Mouse (Mus musculus): ENCODE data around the gene Olfr56.
"Not testable (repeated sequence)": the region's sequence is repeated elsewhere in the genome, so short reads cannot be mapped to it uniquely, and the experiment has no call there.

Gene Olfr56

GRCm38 (mm10) chr11:48978240-48978939, at the start of gene Olfr56:
Gene Olfr56, plus strand, starts transcription at chr11:48978889.
- ATAC-seq (ENCODE audit: insufficient number of reproducible peaks, low FRiP score, low TSS enrichment), result not testable (repeated sequence)

DNA sequence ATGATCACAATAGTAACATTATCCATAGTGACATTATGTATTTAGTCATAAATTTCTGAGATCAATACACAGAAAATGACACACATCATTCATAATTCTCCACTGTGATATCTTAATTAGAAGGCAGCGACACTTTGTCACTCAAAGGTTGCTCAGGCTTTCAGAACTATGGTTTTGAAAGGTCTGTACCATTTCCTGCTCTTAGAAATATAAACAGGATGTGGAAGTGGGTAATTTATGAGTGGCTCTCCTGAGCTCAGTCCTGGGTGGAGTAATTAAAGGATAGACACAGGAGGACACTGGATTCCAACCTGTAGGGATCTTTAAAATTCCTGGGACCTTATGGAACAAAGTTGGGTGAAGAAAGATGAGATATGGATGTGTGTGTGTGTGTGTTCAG, 45.3 kb upstream of the Olfr56 start:
- ATAC-seq (ENCODE audit: insufficient number of reproducible peaks, low FRiP score, low TSS enrichment), result not testable (repeated sequence)

- not testable (repeated sequence) for ATAC-seq (ENCODE audit: insufficient number of reproducible peaks, low FRiP score, low TSS enrichment)
Observed at GRCm38 (mm10) chr11:48933923-48934322, 44.8 kb upstream of the Olfr56 start.

- ATAC-seq (ENCODE audit: insufficient number of reproducible peaks, low FRiP score, low TSS enrichment), result not testable (repeated sequence)
Observed at GRCm38 (mm10) chr11:48935291-48935690, 43.4 kb upstream of the Olfr56 start.

DNA sequence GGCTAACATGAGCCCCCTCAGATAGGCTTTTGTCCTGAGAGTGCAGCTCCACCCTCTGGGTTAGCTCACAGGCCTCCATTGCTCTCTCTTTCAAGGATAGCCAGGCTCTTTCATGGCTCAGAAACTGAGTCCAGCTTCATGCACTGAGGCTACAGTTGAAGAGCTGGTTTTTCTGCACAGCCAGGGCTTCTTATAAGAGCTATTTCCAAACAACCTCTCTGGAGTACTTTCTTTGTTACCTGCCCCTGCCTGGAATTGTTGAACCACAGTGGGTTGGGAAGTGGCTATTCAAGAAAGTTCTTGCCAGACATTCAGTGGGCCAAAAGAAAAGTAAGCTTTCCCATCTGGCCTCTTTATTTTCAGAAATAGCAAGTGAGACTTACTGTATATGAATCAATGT, 39.4 kb upstream of the Olfr56 start:
- not testable (repeated sequence) for ATAC-seq (ENCODE audit: insufficient number of reproducible peaks, low FRiP score, low TSS enrichment)

DNA sequence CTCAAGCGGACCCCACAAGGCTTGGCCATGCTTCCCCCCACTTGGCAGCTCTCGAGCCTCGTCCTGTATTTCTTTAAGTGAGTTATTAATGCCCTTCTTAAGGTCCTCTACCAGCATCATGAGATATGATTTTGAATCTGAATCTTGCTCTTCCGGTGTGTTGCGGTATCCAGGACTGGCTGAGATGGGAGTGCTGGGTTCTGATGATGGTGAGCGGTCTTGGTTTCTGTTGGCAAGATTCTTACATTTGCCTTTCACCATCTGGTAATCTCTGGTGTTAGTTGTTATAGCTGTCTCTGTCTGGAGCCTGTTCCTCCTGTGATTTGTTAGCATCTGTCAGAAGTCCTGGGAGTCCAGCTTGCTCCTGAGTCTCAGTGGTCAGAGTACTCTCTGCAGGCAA, 32.6 kb upstream of the Olfr56 start, which contains the start of gene Psme2b:
Gene Psme2b, minus strand, starts transcription at position 101 of the 400 bp plus-strand sequence.
- ATAC-seq (ENCODE audit: insufficient number of reproducible peaks, low FRiP score, low TSS enrichment), result not testable (repeated sequence)

- not testable (repeated sequence) for ATAC-seq (ENCODE audit: insufficient number of reproducible peaks, low FRiP score, low TSS enrichment)
Observed at GRCm38 (mm10) chr11:48974686-48975085, 4.0 kb upstream of the Olfr56 start.

DNA sequence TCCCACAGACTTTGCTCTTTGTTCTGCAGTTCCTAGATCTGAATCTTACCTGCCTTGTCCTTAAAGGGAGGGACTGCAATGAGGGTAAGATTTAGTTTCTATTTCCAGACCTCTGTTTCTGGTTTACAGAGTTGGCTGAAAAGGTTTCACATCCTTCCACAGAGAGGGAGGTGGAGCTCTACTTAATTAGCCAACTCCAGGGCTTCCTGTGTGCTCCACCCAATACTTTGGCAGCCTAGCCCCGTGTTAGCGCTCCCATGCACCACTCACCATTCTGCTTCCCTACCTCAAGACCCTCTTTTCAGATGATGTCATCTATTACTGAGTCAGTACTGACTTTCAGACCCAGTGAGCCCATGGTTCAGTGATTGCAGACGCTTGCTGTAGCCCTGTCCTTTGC, 562 bp downstream of the Olfr56 start, which contains the start of gene 9930111J21Rik1:
Gene 9930111J21Rik1, minus strand, starts transcription at position 148 of the 400 bp plus-strand sequence.
- ATAC-seq (ENCODE audit: insufficient number of reproducible peaks, low FRiP score, low TSS enrichment), result not testable (repeated sequence)

DNA sequence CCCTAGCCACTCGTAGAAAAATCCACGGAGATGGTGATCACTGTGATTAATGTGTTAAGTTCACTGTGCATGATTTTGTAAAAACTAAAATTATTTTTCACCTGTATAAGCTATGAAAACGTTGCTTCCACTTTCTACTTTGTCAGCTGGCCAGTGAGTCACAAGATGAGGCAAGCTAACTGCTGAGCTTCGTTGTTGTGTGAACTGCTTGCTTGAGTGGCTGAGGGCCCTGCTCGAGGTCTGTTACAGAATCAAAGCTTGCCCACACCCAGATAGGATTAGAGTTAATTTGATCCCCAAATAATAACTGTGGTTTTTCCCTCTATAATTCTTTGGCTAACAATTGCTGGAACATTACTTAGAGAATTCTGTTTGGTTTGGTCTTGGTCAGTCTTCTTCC, 1.4 kb downstream of the Olfr56 start:
- not testable (repeated sequence) for ATAC-seq (ENCODE audit: insufficient number of reproducible peaks, low FRiP score, low TSS enrichment)

DNA sequence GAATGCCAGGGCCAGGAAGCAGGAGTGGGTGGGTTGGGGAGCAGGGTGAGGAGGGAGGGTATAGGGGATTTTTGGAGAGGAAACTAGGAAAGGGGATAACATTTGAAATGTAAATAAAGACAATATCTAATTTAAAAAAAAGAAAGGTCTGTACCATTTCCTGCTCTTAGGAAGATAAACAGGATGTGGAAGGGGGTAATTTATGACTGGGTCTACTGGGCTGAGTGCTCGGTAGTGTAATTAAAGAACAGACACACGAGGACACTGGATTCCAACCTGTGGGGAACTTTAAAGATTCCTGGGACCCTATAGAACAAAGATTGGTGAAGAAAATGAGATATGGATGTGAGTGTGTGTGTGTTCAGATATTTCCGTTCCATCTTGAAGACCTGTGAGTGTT, 4.2 kb downstream of the Olfr56 start:
- not testable (repeated sequence) for ATAC-seq (ENCODE audit: insufficient number of reproducible peaks, low FRiP score, low TSS enrichment)

DNA sequence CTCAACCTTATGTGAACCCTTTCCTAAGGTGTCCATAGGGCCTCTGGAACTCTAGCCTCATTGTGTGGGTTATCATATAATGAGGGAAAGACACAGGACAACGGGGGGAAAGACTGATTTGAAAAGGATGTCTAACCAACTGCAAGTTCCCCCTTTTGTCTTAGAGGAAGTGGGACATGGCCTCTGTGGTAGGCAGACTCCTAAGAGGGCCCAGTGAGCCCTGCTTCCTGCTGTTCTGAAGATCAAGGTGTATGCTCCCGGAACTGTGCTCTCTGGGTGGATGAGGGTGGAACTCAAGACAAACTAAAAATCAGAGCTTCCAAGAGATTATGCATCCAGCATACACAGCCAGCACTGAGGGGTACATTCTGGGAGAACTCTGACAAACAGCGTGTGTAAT, 9.5 kb downstream of the Olfr56 start:
- not testable (repeated sequence) for ATAC-seq (ENCODE audit: insufficient number of reproducible peaks, low FRiP score, low TSS enrichment)

- ATAC-seq (ENCODE audit: insufficient number of reproducible peaks, low FRiP score, low TSS enrichment), result not testable (repeated sequence)
Observed at GRCm38 (mm10) chr11:48989981-48990380, 11.3 kb downstream of the Olfr56 start.

GRCm38 (mm10) chr11:48991740-48992520, 13.2 kb downstream of the Olfr56 start, which contains the start of gene Gm12185:
Gene Gm12185, minus strand, starts transcription at chr11:48992226.
- not testable (repeated sequence) for ATAC-seq (ENCODE audit: insufficient number of reproducible peaks, low FRiP score, low TSS enrichment)

DNA sequence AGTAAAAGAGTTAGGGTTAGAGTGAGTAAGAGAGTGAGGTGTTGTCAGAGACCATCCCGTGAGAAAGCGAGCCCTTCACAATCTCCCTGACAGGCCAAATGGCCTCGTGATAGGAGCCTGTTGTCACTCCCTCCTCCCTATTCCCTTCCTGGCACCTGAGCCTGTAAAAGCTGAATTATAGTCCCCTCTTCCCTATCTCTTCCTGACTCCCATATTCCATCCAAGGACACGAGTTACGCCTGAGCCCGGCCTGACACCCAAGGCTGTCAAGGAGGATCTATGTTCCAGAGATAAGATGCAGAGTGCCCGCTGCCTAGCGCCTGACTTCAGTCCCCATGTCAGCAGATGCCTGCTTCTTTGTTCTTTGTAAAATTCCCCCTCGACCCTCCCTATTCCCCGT, 14.6 kb downstream of the Olfr56 start:
- ATAC-seq (ENCODE audit: insufficient number of reproducible peaks, low FRiP score, low TSS enrichment), result not testable (repeated sequence)

DNA sequence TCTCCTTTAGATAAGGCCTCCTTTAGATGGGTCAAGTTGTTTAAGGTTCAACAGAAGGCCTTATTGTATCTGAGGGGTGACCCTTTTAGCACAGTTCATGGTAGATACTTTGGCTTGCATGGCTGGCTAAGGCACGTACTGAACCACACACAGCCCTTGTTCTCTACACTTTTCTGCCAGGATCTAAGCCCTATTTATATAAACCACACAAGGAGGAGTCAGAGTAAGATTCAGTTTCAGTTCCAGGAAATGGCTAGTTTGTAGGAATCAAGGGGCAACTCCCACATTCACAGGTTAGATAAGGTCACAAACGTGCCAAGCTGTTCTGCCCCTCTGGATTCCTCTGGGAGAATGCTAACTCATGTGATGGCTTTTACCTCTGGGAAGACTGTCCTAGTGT, 15.3 kb downstream of the Olfr56 start, which contains the start of gene Tgtp1:
Gene Tgtp1, minus strand, starts transcription at position 155 of the 400 bp plus-strand sequence.
- ATAC-seq (ENCODE audit: insufficient number of reproducible peaks, low FRiP score, low TSS enrichment), result not testable (repeated sequence)

DNA sequence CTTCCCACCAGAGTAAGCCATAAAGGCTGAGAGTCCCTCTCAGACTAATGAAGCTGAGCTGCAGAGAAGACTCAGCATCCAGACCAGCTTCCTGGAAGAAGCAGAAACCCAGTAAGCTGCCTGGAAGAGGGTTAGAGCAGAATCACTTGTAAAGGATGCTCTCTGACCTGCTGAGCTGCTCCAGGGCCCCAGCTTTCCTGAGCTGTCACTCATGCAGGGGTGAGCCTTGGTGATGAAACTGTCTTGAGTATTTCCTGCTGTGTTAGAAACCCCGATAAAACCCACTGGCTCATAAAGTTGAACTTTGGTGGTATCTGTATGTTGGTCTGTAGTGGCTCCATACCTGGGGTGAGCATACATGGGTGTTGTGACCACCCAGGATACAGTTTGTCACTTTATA, 21.7 kb downstream of the Olfr56 start:
- ATAC-seq (ENCODE audit: insufficient number of reproducible peaks, low FRiP score, low TSS enrichment), result not testable (repeated sequence)

DNA sequence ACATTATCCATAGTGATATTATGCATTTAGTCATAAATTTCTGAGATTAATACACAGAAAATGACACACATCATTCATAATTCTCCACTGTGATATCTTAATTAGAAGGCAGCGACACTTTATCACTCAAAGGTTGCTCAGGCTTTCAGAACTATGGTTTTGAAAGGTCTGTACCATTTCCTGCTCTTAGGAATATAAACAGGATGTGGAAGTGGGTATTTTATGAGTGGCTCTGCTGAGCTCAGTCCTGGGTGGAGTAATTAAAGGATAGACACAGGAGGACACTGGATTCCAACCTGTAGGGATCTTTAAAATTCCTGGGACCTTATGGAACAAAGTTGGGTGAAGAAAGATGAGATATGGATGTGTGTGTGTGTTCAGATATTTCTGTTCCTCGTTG, 27.6 kb downstream of the Olfr56 start:
- not testable (repeated sequence) for ATAC-seq (ENCODE audit: insufficient number of reproducible peaks, low FRiP score, low TSS enrichment)

DNA sequence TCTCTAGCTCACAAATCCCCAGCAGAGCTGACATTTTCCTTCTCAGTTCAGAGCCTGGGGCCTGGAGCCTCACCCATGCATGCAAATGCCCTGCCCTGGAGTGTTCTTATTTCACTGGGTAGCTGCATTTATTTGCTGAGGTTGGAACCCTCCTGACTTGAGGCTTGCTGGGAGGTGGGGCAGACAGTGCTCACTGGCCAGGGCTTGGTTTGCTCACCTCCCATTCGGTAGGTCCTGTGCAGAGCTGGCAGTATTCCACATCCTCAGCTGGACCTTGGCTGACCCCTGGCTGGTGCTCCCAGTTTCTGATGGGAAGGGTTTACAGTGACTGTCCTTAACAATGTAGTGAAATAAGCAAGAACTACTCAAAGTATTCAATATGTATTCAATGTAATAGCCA, 28.1 kb downstream of the Olfr56 start:
- not testable (repeated sequence) for ATAC-seq (ENCODE audit: insufficient number of reproducible peaks, low FRiP score, low TSS enrichment)

DNA sequence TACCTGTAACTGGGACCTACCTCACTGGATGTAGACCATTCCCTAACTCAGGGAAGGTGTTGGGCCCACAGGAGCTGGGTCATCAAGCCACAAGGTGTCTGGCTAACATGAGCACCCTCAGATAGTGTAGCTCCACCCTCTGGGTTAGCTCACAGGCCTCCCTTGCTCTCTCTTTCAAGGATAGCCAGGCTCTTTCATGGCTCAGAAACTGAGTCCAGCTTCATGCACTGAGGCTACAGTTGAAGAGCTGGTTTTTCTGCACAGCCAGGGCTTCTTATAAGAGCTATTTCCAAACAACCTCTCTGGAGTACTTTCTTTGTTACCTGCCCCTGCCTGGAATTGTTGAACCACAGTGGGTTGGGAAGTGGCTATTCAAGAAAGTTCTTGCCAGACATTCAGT, 33.4 kb downstream of the Olfr56 start:
- not testable (repeated sequence) for ATAC-seq (ENCODE audit: insufficient number of reproducible peaks, low FRiP score, low TSS enrichment)

GRCm38 (mm10) chr11:49050064-49050463, 71.4 kb downstream of the Olfr56 start:
- not testable (repeated sequence) for ATAC-seq (ENCODE audit: insufficient number of reproducible peaks, low FRiP score, low TSS enrichment)
